Mouse (Mus musculus): ENCODE data around the gene Atf7.
A peak's percentile ranks its signal among the peaks of the same experiment; 100 is the strongest.
"Not testable (repeated sequence)": the region's sequence is repeated elsewhere in the genome, so short reads cannot be mapped to it uniquely, and the experiment has no call there.

Gene Atf7

DNA sequence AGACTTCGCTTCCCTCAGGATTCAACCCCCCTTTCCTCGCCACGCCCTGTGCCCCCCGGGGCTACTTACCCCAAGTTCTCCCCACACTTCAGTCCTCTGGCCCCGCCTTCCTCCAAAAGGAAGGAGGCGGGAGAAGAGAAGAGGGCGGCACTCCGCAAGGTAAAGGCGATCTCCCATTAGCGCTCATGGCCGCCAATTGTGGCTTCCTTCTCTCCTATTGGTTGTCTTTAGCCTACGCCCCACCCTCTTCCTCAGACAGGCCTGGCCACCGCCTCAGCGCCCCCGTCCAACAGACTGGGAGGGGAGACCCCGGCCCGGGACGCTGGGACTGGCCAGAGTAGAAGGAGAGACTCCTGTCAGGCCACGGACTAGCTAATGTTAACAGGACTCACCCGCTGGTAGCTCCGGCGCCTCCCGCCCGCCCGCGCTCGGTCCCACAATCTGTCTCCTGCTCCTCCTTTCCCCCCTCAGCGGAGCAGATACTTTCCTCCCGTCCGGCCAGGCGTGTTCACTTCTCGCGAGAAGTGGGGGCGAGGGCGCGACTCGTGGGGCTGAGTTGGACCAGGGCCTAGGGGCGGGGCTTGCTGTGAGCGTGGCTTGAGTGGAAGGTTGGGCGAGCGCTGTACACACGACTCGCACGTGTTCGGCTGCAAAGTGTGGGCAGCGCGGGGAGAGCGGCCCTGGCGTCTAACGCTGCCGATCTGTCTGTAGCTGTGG is at the start of gene Atf7, which contains the start of gene Gm28047:
Gene Atf7, minus strand, starts transcription at position 495 of the 717 bp plus-strand sequence.
Gene Gm28047, minus strand, starts transcription at position 98 of the 717 bp plus-strand sequence.
- DNase-seq (ENCODE audit: low spot score) = peak; percentile 98

DNA sequence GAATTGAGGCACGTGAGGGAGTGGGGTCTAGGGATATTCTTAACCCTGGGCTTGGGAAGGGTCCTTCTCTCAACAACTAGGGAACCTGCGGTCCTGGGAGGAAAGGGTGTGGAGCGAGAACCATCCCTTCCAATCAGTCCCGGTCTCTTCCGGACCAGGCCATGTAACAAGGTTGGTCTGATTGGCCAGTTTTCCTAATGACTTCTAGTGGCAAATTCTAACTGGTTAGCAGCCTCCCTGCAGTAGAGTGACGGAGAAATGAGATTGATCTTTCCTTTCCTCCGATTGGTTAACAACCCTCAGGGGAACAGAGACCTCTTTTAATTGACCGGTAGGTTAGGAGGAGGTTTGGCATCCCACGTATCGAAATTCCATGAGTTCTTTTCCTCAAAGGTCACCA is 48.3 kb upstream of the Atf7 start:
- peak; percentile 75 for DNase-seq (ENCODE audit: low spot score)

DNA sequence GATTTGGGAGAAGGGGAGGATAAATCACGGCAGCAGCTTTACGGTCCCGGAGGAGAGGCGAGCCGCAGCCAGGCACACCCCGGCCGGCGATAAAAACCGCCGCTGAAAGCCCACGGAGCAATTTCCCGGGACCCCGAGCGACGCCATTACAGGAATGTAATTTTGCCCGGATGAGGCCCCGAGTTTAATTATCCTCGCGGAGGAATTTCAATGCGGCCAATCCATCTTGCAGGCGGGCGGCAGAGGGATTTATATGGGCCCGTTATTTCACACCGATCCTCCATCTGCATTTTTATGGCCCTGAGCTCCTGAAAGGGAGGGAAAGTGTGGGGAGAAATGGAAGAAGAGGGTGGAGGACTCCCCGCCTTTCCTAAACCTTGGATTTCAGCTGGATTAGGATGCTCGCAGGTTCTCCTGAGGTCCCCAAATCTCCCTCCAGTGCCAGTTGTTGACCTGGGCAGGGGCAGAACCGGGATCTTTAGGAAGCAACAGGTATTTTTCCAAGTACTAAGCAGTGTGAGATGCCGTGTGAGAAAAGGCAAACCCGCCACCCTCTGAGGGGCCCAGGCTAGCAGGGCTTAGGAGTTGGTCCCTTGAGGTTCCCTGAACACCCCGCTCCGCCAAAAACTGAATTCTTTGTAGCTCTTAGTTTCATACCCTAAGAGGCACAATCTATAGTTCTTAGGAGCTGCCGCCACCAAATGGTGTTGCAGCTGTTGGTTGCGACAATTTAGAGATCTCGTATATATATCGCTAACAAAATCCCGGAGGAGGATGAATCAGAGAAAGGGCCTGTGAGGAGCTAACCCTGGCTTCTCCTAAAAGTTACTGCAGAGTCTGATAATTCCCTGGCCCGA is 47.2 kb upstream of the Atf7 start, which contains the start of gene Atp5g2:
Gene Atp5g2, minus strand, starts transcription at position 138 of the 857 bp plus-strand sequence.
- DNase-seq (ENCODE audit: low spot score) = no peak

DNA sequence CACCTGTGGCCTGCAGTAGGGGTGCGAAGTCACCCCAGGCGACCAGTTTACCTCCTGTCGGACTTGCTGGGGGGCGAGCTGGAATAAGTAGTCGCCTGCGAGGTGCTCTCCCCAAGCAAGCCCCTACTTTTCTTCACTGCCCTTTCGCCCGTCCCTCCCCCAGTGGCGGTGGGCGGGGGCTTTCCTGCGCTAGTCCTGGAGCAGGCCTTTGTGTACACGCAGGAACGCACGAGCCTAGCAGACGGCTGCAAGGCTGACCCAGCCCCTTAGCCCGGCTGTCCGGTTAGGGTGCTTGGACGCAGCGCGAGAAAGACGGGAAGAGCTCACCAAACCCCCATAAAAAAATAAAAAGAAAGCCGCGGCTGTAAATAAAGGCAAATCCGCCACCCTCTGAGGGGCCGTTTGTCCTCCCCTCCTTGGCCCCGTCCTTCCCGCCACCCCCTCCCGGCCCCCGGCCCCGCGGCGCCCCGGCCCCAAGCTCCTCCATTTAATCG is 46.5 kb upstream of the Atf7 start:
- DNase-seq (ENCODE audit: low spot score) = peak; percentile 44

DNA sequence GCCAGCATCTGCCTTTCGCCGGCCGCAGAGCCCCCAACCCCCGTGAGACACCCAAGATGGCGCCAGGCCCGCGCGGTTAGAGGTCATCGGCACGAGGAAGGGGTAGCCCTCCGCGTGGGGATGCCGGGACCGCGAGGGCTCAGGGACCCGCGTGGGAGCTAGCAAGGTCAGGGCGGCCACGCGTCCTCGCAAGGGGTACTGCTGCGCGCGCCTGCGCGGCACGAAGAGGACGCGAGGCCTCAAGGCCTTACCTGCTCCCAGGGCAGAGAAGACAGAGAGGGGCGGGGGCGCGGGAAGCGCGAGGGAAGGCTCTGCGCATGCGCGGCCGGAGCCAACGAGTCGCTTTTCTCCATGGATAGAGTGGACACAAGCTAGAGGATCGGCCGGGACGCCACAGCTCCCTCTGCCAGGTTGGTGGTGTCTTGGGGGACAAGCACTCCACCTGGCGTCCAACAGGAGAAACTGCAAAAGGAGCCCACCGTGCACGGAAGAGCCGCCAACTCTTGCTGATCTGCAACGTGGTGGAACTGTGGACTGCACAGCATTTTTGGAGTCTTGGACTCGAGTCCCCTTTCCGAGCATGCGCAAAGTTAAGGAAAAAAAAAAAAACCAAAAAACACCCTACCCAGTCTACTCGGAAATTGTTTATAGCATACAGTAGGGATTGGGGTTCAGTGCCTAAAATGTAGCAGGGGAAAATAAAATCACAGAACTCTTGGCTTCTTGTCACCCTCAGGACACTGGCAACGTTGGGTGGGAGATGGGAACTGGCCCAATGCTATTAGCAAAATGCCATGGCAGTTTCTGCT is 45.7 kb upstream of the Atf7 start:
- peak; percentile 96 for DNase-seq (ENCODE audit: low spot score)

DNA sequence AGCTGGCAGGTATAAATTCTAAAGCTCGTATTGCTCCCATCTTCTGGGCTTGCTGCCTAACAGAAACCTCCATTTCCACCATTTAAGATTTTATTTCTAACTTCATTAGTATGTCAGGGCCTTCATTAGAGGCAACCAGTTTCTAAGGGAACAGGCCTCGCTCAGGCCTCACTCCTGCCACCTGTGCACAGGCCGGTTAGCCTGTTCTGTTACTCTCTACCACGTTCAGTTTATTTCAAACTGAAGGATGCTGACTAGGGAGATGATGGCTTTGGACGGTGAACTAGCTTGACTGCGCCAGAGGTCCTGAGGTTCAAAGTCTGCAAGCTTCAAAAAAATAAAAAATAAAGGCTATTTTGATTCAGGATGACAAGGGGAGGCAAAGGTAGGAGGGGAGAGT is 45.0 kb upstream of the Atf7 start:
- DNase-seq (ENCODE audit: low spot score) = no peak

DNA sequence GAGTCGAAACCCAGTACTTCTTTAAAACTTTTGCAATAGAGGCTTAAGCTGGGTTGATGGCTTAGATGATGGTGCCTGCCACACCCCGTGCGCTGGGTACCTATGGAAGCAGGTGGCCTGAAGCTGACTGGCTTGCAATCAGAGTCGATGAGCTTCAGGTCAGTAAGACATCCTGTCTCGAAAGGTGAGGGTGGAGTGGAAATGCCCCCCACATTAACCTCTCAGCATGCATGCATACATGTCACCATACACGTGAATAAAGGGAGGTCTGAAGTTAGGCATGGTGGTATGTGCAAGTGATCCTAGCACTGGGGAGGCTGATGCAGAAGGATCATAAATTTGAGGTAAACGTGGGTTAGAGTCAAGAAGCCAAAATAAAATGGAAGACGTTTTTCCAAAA is 44.3 kb upstream of the Atf7 start:
- no peak for DNase-seq (ENCODE audit: low spot score)

DNA sequence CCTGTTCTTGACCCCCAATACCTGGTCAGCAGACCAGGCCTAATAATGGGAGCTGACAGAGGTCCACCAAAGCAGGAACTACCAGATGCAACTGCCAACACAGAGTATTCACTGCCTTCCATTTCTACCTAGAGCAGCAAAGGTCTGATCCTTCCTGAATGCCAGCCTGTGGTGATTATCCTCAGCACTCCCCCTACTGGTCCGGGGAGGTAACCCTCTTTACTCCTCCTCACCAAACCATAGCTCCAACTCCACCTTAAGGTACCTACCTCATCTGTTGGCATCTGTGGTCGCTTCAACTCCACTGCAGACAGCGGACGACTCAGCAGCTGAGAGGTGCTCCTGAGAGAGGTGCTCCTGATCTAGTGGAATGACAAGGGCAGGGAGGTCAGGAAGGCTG is 40.2 kb upstream of the Atf7 start:
- DNase-seq (ENCODE audit: low spot score) = no peak

DNA sequence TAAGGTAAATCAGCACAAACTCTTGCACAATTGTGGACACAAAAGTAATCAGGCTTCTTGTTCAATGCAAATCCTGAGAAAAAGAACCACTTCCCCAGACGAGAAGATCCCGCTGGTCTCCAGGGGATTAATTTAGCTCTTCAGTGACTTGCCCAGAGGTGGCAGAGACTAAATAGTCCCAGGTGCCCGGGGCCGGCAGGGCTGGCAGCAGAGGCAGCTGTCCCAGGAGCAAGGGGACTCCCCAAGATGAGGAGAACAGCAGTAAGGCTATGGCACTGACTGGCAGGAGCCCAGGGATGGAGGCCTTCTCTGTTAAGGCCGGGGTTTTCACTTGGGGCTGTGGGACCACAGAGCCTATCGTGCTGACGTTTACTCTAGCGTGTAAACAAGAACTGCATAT is 38.6 kb upstream of the Atf7 start:
- no peak for DNase-seq (ENCODE audit: low spot score)

DNA sequence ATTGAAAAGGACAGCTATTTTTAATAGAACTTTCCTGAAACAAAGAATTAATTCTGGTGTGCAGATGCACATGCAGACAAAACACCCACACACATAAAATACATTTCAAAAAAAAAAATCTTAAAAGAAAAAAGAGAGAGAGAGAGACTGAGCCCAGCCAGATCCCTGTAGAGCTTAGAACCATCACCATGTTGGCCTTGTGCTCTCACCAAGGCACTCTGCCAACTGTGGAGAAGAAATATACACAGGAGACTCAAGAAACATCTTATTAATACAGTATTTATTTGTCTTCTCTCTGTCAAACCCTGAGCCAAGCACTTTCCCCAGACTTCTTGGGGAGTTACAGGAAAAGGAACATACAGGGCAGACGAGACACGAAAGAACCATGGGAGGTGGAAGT is 37.3 kb upstream of the Atf7 start:
- DNase-seq (ENCODE audit: low spot score) = not testable (repeated sequence)

DNA sequence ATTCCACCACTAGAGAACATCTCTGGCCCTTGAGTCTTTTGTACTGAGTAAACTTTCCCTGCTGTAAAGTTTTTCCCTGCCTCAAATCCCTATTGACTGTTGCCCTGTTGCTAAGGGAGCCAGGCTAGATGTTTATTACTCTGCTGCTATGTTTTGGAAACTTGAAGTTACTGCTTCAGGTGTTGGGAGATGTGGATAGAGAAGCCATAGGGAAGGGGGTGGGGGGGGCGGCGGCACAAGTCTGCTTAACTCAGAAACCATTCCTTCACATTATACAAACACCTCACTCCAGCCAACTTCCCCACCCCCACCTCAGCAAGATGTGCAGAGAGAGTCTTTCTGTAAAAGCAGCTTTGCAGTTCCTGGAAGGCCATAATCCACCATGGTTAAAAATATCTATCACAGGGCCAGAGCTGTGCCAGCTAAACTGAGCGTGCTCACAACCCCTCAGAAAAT is 32.7 kb upstream of the Atf7 start:
- no peak for DNase-seq (ENCODE audit: low spot score)

DNA sequence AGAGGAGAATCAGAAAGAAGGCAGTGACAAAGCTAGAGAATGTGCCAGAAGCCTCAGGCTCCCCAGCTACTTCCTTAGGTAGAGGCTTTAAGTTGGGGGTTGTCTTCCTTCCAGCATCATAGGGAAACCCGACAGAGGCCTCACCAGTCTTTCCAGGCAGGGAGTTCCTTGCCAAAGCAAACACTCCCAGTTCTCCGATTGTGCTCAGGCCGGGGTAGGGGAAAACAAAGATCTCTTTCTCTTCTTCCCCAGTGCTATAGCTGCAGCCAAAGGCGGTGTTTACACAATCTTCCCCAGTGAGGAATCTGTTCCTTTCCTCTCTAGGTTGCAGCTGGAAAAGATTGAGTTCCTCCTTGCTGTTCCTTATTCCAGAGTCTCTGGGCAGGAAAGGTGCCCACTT is 31.4 kb upstream of the Atf7 start:
- no peak for DNase-seq (ENCODE audit: low spot score)

DNA sequence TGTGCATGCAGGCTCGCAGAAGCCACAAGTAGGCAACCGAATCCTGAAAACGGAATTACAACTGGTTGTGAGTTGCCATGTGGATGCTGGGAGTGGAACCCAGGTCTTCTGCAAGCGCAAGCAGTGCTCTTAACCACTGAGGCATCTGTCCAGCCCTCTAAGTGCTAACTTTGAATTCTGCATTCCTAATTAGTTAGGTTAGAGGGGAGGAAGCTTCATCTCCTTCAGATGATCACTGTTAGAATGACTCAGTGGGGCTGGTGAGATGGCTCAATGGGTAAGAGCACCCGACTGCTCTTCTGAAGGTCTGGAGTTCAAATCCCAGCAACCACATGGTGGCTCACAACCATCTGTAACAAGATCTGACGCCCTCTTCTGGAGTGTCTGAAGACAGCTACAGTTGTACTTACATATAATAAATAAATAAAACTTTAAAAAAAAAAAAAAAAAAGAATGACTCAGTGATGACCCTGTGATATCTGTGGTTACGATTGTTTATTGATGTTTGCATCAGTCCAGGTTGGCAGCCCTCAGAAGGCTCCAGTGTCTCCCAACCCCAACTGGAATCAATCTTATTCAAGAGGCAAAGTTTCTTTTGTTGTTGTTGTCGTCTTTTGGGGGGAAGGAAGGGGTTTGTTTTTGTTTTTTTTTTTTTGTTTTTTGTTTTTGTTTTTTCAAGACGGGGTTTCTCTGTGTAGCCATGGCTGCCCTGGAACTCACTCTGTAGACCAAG is 26.8 kb upstream of the Atf7 start:
- not testable (repeated sequence) for DNase-seq (ENCODE audit: low spot score)

DNA sequence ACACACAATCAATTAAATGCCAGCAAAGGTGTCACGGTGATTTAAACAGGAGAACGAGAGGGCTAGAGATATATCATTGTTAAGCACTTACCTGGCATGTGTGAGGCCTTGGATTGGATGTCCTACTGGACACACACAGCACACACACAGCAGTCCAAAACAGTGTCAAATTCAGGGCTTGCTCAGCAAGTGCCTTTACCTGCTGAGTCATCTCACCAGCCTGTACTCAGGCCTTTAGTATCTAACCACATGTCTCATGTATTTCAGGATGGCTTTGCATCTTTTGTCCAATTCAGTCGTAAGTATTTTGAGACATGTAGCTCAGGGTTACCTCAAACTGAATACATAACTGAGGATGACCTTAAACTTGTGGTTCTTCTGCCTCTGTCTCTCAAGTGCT is 25.8 kb upstream of the Atf7 start:
- DNase-seq (ENCODE audit: low spot score) = no peak

DNA sequence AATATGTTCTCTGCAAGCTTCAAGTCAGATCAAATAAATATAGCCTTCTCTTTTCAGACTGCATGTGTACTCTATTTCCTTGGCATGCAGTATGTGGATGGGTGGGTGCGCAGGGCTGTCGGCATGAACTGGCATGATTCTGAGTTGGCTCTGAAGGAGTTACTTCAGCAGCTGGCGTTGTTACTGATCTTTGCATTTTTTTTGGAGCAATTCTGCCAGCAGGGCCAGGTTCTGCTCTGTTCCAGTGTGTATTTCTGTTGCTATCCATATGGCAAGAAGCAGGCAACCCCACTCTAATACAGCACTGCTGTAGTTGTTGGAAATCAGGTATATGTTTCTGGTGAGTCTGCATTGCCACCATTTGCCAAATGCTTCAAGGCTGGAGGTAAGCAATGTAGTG is 10.6 kb upstream of the Atf7 start:
- peak; percentile 58 for DNase-seq (ENCODE audit: low spot score)

DNA sequence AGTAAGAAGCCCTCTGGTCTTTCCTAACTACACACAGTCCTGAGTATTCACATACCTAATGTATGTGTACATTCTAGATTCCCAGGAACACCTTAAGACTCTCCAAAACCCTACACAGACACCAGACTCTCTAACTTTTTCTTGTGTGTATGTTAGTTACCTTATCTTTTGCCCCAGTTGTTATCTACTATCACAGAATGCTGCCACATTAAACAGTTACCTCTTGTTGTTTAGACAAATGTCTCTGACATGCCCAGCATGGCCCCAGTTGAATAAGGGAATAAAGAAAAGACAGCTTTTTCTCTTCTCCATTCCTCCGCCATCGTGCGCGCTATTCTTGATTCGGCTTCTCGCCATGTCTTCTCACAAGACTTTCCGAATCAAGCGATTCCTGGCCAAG is 9.4 kb upstream of the Atf7 start:
- no peak for DNase-seq (ENCODE audit: low spot score)

DNA sequence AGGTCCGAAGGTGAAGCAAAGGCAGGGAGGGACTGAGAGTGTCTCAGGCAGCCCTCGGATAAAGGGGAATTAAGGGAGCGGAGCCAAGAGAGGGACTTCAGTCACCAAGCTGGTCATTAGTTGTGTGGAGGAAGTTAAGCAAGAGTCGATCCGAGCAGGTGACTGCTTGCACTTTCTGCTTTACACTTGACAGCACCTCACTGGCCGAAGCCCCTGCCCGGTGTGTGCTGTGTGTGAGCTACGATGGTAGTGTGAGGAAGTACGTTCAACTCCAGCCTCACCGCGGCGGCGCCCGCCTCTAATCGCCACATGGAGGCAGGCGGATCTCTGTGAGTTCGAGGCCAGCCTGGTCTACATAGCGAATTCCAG is 407 bp upstream of the Atf7 start:
- no peak for DNase-seq (ENCODE audit: low spot score)

DNA sequence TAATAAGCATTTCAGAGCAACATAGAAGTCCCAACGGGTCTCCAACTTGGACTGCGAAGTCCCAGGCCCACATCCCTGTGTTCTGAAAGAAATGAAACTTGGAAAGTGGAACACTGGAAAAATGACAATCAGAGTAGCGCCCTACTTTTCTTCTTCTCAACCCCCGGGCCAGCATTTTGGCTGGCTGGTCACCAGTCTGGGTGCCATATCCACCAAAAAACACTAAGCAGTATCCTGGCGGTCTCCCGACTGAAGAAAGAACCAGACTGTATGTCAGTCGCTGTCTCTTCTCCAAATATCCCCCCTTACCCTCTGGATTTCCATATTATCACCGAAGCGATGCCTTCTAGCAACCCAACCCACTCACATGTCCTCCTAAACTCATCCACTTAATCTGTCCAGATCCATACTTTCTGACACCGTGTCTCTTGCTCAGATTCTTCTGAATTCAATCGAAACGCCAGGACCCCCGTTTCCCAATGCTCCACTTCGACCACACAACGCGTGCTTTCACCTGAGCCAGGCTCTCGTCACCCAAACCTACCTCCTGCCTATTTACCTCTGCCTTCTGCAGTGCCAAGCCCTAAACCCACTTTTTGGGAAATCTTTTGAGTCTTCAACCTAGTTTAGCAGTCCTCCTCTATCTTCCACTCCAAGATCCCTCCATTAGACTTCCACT is 834 bp downstream of the Atf7 start:
- DNase-seq (ENCODE audit: low spot score) = no peak

DNA sequence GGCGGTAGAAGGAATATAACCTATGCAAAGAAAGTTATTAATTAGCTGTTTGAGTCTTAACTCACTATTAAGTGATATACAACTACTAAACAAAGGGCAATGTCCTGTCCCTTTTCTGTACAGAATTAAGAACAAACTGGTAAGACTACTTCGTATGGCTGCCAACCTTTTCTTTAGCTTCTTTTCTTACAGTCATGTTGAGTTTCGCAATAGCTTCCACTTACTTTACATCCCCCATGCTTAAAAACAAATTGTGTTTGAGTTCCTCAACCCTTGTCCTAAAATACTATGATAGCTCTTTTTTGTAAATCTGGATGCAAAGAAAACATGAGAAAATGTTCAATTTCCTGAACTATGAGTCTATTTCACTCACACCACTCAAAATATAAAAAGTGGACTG is 2.1 kb downstream of the Atf7 start:
- DNase-seq (ENCODE audit: low spot score) = no peak

DNA sequence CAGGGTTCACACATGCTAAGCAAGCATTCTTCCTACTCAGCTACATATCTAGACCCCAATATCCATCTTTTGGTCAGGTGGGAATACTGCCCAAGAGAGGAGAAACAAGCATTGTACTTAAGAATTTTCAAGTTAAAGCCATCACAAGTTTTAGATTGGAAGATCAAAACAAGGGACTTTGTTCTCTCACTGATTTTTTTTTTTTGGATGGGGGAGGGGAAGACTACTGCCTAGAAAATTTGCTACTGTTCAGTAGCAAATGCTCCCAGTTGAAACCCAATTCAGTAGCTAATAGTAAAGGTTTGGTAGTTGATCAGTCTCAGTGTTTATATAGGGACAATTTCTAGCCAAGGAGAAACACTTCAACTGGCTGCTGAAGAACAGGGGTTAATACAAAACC is 2.7 kb downstream of the Atf7 start:
- no peak for DNase-seq (ENCODE audit: low spot score)

DNA sequence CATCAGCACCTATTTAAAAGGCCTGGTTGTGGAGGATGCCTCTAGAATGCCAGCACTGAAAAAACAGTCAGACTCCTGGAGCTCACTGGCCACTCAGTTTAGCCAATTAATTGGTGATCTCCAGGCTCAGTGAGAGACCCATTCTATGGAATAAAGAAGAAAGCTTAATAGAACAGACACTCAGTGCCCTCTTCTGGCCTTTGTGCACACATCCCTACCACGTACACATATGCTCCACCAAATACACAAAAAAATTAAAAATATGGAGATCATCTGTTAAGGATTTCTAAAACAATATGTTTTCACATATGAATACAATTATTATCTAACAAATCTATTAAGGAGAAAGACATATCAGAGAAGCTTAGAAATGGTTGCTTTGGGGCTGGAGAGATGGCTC is 4.5 kb downstream of the Atf7 start:
- no peak for DNase-seq (ENCODE audit: low spot score)
